Mouse (Mus musculus): ENCODE measurements around the gene Ankrd13b.

Gene Ankrd13b

DNA sequence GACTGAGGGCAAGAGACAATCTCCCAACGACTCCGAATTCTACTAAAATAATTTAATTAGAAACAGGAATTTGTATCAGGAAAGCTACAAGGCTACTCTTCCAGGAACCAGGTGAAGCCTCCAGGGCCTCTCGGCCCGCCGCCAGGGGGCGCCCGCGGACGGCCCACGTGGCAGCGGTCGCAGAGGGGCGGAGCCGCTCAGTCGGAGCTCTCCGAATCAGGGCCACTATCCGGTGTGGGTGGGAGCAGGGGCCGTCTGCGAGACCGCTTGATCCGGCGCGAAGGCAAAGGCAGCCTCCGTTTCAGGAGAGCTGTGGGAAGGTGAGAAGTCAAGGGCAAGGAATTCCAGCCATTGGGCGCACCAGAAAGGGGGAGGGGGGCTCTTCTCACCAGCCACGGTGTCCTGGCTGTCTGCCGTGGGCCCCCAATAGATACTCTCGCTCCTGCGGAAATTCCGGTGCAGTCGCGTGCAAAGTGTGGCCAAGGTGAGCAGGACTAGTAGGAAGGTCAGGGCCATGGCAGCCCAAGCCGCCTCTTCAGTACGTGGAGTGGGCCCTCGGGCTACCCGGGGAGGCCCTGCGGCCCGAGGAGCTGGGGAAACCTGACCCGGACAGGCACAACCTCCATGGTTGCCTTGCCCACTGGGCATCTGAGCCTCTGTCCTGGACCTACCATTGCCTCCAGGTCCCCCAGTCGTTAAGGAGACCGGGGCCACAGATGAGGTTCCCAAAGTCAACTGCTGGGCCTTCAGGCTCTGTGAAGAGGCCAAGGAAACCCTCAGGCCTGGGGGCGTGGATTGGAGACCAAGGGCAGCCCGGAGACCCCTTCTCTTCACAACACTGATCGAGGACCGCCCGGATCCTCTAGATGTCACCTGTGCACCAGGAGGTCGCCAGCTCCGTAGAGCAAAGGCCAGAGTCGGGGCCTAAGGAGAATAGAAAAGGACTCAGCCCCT, 18.9 kb upstream of the Ankrd13b start:
- DNase-seq (ENCODE audit: low spot score) = peak; percentile 78

DNA sequence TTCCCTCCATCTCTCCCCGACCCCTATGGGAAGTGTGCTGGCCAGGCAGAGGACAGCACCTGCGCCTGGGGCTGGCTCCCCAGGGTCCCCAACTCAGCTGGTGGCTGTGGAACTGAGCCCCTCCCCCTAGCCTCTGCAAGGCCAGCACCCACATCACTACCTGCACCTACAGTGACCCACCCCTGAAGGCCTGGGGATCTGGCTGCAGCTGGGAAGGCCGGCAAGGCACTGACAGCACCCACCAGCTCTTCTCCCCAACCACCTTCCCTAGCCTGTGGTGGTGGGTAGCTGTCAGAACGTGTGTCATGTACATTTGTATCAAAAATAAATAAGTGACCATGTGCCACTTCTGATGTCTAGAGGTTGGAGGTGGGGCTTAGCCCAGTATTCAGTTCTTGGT, 17.9 kb upstream of the Ankrd13b start:
- no peak for DNase-seq (ENCODE audit: low spot score)

DNA sequence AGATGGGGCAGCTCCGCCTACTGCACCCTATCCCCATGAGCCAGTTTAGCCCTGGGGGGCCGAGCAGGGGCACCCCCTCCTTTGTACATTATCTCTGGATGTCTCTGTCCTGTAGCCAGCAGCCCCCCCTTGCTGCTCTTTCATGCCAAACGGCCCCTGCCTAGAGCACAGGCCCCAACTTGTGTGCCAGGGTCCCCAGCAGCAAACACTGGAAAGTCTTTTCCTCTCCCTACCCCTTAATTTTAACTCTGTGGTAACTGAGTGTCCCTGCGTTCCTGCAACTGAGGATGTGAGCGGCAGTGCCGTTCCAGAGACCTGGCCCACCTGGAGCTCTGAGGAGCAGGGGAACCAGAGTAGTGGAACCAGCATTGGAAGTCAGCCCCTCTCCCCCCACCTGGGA, 17.5 kb upstream of the Ankrd13b start:
- no peak for DNase-seq (ENCODE audit: low spot score)

DNA sequence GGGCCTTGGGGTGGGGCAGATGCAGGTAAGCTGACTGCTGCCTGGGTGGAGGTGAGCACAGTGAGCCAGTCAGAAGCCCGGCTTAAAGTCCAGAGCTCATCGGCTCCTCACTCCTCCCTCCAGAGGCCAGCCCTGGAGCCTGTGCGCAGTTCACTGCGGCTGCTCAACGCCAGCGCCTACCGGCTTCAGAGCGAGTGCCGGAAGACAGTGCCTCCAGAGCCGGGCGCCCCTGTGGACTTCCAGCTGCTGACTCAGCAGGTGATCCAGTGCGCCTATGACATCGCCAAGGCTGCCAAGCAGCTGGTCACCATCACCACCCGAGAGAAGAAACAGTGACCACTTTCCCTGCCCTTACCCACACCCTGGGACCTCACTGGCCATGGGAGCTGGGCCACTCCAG, 16.8 kb upstream of the Ankrd13b start:
- DNase-seq (ENCODE audit: low spot score) = peak; percentile 87

DNA sequence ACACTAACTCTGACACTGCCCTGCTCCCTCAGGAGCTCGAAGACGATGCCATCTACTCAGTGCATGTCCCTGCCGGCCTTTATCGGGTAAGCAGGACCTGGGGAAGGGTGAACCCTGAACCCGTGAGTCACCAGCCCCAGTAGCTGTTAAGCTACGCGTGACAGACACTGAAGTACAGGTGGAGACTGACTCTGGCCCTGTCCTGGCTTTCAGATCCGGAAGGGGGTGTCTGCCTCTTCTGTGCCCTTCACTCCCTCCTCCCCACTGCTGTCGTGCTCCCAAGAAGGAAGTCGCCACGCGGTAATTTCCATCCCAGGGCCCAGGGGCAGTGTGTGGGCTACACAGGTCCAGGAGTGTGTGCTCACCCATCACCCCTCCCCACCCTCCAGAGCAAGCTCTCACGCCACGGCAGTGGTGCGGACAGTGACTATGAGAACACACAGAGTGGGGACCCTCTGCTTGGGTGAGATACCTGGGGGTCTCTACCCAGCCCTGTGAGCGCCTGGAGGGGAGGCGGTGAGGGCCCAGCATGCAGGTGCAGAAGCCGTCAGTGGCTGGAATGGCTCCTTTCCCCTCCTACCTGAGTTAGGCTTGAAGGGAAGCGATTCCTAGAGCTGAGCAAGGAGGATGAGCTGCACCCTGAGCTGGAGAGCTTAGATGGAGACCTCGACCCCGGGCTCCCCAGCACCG, 16.0 kb upstream of the Ankrd13b start:
- peak; percentile 32 for DNase-seq (ENCODE audit: low spot score)

DNA sequence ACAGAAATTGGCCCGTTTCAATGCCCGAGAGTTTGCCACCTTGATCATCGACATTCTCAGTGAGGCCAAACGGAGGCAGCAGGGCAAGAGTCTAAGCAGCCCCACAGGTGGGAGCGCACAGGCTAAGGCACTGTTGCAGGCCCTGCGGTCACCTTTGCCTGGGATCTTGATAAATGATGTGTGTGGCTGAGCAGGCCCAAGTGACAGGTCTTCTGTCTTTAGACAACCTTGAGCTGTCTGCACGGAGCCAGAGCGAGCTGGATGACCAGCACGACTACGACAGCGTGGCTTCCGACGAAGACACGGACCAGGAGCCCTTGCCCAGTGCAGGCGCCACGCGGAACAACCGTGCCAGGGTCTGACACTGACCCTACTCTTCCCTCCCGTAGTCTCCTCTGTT, 14.9 kb upstream of the Ankrd13b start:
- no peak for DNase-seq (ENCODE audit: low spot score)

DNA sequence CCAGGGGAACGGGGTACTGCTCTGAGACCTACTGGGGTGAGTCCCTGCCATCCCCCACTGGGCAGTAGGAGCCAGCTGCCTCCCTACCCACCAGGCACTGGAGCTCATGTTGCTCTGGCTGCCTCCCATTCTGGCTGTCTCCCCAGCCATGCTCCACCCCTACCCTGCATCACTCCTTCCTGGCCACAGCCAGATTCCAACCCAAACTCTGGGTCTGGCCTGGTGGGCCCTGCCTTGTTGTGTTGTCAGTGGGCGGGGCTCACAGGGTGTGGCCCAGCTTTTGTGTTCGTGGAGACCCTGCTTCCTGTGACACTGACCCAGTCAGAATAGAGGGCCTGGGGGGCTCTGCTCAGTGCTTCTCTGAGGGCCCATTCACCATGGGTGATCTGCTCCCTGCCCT, 14.0 kb upstream of the Ankrd13b start:
- no peak for DNase-seq (ENCODE audit: low spot score)

DNA sequence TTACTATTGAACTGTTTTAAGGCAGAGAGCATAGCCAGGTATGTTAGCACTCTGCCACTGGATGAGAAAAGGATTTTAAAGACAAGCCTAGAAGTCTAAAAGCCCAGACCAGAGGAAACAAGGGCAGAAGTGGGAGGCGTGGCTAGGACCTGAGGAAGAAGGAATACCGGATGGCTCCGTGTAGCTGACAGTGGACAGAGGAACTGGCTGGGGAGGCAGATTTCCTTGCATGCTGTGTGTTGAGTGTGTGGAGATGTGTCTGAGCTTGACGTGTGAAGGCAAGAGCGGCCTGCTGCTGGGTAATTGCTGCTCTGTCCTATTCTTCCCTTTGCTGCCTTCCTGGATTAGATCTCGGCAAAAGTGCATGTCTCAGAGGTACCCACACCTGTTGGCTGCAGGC, 13.0 kb upstream of the Ankrd13b start:
- no peak for DNase-seq (ENCODE audit: low spot score)

DNA sequence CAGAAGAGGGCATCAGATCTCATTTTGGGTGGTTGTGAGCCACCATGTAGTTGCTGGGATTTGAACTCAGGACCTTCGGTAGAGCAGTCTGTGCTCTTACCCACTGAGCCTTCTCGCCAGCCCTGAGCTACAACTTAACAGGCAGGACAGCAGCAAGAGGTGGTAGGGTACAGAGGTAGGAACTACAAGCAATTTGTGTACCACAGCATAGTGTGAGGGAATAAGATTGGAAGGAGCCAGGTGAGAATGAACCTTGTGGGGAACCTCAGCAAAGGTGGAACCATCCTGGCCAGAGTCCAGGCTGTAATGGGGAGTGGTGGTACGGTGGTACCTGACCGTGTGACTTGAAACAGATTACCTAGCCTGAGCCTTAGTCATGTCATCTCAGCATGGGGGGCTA, 12.5 kb upstream of the Ankrd13b start:
- DNase-seq (ENCODE audit: low spot score) = no peak

DNA sequence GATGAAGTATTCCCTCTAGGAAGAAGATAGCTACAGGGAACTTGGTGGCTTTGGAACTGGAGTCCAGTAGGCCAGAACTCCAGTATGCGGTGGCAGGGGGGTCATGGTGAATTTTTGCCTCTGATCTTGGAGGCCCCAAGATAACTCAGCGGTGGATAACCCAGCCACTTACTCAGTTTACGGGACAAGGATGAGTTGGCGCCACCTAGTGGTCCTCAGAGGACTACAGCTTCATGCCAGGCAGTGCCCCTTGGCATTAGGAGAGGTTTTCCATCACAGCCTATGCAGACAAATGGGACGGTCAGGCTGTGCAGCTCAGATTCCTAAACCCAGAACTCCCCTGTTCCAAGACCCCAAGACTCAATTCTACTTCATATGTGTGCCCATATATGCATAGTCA, 11.9 kb upstream of the Ankrd13b start:
- peak; percentile 28 for DNase-seq (ENCODE audit: low spot score)

DNA sequence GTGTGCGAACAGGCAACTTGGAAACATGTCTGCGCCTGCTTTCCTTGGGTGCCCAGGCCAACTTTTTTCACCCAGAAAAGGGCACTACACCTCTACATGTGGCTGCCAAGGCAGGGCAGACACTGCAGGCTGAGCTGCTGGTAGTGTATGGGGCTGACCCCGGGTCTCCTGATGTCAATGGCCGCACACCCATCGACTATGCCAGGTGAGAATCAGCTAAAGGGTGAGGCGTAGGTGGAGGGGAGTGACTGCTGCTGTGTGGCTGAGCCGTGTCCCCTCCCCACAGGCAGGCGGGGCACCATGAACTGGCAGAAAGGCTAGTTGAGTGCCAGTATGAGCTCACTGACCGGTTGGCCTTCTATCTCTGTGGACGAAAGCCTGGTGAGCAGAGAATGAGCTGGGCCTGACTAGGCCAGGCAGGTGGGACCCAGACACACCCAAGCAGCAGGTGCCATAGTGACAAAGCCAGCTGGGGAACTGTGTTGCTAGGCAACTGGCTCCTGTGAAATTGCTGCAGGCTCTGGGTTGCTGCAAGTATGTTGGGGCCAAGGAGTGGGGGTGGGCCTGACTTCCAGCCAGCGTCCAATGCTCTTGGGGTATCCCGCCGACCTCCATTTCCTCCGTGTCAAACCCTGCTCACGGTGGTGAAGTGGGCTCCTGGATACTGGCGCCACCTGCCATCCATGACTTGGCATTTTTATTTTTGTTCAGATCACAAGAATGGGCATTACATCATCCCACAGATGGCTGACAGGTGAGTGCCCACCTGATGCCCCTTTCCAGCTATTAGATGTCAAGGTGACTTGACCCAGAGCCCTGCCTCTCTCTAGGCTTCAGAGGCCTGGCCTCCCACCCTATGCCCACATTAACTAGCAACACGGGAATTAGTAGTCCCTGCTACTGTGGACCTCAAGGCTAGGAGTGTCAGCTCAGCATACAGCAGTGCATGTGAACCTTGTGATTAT, 11.2 kb upstream of the Ankrd13b start:
- DNase-seq (ENCODE audit: low spot score) = no peak

DNA sequence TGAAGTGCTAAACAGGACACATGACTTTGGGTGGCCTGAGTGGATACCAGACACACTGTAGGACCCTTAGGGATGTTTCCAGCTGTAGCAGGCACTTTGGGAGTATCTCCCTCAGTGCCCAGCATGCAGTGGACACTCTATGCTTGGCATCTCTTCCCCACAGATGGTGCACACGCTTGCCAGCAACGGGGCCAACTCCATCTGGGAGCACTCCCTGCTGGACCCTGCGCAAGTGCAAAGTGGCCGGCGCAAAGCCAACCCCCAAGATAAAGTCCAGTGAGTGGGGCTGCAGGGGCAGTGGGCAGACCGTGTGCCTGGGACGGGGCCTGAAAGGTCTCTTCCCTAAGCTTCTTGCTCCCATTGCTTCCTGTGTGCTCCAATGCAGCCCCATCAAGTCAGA, 9.9 kb upstream of the Ankrd13b start:
- no peak for DNase-seq (ENCODE audit: low spot score)

DNA sequence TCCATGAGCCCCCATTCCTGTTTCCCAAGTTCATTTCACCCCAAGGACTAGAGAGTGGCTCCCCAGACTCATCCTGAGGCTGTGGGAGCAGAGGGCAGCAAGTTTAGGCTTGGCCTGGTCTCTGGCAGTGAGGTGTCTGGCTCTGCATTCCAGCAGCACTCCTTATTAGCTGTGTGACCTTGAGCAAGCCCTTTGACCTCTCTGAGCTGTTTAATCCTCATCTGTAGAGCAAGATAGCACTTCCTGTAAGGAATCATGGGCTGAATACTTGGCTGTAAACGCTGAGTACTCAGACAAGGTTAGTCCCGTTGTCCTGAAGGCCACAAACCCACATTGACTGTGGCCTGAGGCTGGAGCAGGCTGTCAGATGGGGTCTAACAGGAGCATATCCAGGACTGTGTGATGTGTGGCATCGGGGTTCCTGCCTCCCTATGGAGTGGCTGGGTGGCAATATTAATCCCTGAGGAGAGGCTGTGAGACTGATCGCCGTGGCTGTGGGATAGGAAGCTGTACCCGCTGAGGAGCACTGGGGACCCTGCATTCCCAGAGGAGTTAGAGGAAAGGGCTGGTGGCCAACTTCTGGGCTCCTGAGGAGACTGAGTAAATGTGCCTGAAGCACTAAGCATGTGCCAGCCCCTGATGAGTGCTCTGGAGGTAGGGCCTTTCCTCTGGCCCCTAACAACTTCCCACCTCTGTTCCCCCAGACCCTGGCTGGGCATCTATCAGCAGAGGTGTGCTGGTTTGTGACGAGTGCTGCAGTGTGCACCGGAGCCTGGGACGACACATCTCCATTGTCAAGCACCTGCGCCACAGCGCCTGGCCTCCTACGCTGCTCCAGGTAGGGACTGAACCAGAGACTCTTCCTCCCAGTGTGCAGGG, 9.0 kb upstream of the Ankrd13b start:
- peak; percentile 86 for DNase-seq (ENCODE audit: low spot score)

DNA sequence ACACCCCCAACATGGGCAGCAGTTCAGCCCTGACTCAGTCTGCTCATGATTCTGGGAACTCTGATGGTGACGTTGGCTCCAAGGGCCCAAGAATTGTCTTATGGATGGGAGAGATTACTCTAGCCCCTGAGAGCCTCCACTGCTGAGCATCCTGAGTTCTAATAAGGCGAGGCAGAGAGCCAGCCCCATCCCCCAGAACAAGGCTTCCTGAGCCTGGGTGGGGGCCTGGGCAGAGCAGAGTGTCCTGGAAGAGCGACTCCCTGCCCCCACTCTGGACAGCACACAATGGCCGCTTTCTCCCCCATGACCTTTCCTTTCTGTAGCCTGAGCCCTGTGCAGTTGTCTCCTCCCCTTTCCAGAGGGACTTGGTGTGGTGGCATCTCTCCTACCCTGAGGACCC, 8.4 kb upstream of the Ankrd13b start:
- no peak for DNase-seq (ENCODE audit: low spot score)

DNA sequence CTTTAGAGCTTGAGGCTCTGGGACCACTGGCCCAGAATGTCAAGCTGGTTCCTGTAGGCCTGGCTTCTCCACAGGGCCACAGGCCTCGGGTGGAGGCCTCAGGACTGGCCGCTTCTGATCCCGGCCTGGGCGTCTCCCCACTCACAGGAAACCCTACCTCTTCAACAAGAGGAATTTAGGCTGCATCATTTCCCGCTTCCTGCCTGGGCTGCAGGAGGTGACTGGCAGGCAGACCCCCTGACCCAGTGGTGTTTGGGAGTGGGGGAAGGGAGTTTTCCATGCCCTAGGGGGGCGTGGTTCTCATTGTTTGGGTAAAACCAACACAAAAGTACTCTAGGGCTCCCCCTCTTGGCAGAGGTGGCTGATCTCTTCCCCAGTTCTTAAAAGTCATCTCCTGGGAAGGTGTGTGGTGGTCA, 7.9 kb upstream of the Ankrd13b start:
- DNase-seq (ENCODE audit: low spot score) = peak; percentile 77

DNA sequence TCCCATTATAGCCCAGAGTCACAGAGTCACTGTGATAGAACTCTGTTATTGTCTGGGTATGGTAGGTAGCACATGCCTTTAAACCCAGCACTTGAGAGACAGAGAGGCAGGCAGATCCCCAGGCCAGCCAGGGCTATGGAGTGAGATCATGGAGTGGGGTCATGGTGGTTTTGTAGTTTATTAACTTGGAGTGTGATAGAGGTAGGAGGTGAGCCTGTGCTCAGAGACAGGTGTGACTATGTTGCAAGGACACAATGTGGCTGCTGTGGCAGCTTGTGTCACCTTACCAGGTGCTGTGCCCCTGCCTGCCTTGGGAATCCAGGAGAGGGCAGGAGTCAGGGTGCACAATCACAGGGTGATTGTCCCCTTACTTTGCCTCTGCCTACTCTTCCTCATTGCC, 6.0 kb upstream of the Ankrd13b start:
- DNase-seq (ENCODE audit: low spot score) = peak; percentile 55

DNA sequence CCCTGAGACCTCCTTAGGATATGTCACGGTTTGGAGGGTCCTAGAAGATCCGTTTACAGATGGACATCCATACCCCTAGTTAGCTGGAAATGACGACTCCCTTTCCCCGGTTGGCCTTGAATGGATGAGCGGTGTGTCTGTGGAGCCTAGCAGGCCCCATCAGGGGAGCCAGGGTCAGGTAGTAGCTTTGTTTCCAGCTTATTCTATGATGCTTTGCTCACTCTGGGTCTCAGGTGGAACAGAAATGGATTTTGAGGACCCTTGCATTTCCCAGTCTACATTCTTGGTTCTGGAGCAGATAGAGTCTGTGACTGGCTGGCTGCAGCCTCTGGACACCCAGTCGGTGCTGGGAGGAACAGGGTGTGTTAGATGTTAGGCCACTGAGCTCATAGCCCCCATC, 5.3 kb upstream of the Ankrd13b start:
- DNase-seq (ENCODE audit: low spot score) = no peak

DNA sequence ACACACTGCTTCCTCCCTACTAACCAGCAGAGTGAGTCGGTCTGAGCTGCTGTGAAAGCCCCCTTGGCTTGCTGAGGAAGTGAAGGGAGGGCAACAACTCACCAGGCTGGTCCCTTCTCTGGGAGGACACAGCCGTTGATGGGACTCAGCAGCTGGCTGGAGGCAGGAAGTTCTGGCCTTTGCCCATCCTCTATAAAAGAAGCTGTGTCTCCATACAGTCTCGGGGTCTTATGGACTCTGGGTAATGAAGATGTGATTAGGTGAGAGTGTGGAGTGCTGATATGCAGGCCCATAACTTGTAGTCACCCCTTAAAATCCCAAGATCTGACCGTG, 4.8 kb upstream of the Ankrd13b start:
- no peak for DNase-seq (ENCODE audit: low spot score)

DNA sequence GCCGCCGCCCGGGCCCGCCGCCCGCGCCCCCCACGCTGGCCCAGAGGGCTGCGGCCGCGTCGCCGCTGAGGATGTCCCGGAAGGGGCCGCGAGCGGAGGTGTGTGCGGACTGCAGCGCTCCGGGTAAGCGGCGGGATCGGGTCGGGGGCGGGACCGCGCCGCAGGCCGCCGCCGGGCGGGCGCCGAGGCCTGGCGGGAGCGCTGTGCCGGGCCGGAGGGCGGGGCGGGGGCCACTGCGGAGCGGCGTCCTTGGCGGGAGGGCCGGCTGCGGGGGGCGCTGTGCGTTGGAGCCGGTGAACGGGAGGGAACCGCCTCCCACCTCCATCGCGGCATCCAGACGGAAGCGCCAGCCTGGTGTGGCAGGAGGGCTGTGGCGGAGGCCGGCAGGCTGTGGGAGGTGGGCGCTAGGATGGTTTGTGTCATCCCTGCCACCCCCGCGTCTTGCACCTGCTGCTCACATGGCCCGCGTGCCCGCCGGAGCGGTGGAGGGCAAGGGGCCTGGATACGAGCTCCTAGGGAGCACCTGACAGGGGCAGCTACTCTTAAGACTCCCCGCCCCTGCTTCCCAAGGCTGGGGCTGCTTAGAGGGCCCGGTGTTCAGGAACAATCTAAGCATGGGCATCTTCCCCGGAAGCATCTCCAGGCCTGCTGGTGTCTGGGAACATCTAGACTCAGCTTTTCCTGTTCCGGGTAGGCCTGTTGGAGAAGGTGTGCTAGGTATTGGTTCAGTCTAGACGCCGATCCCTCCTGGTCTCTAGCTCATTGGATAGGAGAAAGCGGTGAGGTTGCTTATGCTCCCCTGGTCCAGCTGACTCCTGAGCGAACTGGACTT, 4.2 kb upstream of the Ankrd13b start, which contains the start of gene Git1:
TSS of gene Git1 (plus strand) at position 51 of the 832 bp plus-strand sequence.
- DNase-seq (ENCODE audit: low spot score) = peak; percentile 58

DNA sequence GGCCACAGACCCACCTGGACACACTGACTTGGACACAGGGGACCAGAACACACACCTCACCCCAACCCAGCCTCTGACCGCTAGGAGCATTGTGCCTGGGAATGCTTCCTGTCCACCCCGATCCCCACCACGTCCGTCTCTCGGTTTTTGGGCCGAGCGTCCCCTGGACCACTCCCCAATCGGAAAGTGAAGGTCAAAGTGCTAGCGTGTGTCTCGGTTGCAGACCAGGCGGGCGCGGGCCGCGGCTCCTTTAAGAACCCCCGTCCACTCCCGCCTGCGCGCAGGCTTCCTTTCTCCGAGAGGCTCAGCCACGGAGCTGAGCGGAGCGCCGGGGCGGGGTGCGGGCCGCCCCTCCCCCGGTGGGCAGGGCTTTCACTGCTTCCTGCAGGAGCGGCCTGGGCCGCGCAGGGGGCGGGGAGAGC, 3.4 kb upstream of the Ankrd13b start:
- peak; percentile 92 for DNase-seq (ENCODE audit: low spot score)

Data from yolk sac, embryonic 10.5 days (tissue).